Mouse (Mus musculus) cerebellum, postnatal 25 days (tissue): ENCODE measurements around the gene Gtsf1.

Source experiments
- DNase-seq, 2 experiments: peaks; one replicate each; pipeline ENCODE4 v3.0.0; 2021; ENCODE audit warnings: mixed read lengths in 2 of 2

Gtsf1 gene

DNA sequence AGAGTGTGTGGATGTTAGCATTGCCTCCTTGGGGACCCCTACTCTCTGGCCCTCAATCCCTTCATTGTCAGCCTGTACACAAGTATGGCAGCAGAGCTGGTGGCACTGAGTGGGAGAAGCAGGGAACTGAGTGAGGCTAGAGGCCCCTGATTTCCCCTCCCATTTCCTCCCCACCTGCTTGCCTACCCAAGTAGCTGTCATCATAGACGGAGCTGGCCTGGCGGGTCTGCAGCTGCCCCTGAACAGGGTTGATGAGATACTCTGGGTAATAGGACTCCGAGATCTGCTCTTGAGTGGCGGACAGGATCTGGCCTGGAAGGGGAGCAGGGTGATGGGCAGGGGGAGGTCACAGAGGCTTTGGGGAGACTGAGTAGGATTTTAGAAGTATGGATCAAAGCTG lies 74.1 kb downstream of the Gtsf1 start:
- no peak for DNase-seq

DNA sequence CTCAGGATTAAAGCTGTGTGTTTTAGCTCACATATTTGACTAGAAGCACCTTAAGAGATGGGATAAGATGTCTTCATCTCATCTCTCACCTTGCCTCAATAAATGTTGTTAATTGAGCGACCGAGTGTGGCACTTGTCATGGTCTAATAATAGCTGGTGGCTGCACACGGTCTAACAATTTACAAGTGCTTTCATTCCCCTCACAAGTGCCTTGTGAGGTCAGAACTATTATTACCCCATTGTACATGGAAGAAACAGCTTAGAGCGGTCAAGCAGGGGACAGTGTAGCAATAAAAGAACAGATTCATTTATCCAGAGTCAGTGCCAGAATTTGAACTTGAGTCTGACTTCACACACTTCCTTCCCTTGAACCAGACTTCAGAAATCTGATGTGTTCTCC lies 74.8 kb downstream of the Gtsf1 start:
- no peak for DNase-seq

DNA sequence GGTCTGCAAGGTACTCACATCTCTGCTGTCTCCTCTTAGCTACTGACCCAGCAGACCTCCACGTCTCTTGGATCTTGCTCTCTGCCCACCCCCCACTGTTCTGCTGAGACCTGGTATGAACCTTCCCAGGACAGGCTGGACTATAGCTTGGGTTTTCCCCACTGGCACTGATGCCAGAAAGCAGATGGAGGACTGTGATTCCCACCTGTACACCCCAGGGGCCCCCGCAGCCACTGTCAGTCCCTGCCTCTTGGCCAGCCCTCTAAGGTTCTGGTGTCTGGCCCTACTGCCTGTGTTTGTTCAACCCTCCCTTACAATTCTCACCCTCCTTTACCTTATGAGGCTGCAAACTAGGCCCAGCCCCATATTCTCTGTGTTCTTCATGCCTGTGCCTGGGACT lies 75.6 kb downstream of the Gtsf1 start:
- peak; percentile 89 to 90 for DNase-seq

DNA sequence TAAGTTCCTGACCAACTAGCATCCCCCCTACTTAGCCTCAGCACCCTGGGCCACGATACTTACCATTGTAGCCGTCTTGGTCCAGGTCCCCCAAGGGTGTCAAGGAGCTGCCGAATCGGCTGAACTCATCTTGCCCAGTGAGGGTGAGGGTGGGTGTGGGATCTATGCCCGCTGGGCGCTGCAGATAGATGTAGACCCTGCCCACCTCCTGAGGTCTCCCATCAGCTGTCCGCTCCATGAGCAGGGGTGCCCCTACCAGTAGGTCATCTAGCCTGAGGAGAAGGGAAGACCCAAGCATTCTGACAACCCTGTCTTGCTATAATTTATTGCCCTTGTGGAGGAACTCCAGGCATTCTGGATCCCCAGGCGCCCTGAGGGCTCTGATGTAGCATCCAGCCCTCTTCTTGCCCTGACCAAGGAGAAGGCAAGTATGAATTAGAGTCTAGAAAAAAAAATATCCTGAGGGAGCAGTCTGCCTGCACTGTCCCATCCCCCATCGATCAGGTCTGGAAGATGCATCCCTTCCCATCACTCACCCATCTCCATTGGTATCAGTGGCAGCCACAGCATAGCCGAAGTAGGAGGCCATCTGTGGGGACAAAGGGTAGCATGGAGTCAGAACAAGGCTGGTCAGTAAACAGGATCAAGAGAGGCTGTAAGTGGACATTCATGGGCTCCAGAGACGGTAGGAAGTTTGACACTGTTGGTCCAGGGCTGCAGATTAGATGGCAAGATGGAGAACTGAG lies 76.6 kb downstream of the Gtsf1 start:
- DNase-seq, result no peak

DNA sequence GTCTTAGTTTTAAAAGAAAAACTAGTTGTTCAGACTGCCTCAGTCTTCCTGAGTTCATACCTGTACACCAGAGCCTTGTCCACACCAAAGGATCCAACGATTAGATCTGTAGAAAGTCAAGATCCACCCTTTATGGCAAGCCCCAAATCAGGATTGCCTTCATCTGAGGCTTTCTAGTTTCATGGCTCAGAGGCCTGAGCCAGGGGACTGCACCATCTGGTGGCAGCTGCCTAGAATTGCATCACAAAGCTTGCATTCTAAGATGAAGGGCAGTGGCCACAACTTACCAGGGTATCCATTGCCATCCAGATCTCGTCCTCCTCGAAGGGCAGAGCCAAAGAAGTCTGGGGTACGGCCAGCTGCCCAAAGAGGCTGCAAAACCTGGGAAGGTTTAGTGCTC lies 77.4 kb downstream of the Gtsf1 start:
- peak; percentile 77 to 83 for DNase-seq
